Mouse (Mus musculus): ENCODE results near the gene Zbtb16. TPM values are rescaled to one million over a fixed set of nuclear protein-coding genes. Genes with fewer than 3 reads are reported as not detected.

The Zbtb16 gene
- polyA plus RNA-seq, 1 experiment from 2014 or later, result 6.0 TPM

DNA sequence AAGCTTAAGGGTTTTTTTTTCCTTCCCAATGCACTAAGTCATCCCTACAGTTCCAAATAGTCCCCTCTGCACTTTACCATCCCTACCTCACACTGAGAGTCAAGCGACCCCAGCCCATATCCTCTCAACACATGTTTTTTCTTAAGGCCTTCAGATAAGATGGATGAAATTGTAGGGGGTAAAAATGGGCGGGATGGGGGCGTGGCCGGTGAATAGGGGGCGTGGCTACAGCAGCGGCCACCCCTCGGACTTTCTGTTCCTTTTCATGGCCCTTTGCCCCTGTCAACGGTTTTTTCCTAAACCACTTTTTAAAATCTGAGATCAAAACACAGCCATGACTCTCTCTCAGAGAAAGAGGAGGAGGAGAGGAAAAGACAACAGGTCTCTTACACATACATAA lies 181.3 kb downstream of the Zbtb16 start:
- no peak for ATAC-seq (ENCODE audit: low FRiP score, low TSS enrichment)
- no peak overlapping the region for H3K4me3 ChIP-seq (replicated peaks; ENCODE audit: low read depth, low read length)
- no peaks in the 10 kb centered on the region for H3K9me3 ChIP-seq (ENCODE audit: control insufficient read depth, low read length)
- H3K4me1 ChIP-seq (ENCODE audit: control insufficient read depth, insufficient read depth, low read length), result peaks cover 5% of the 10 kb centered on the region; the same call in 1 of the 2 replicates
- 8% methylated on average over 8 of the region's 8 CpGs for WGBS
- no peak overlapping the region for H3K4me2 ChIP-seq (ENCODE audit: low read length)
- H3K27me3 ChIP-seq (ENCODE audit: control insufficient read depth, insufficient read depth, low read length), result no peaks in the 10 kb centered on the region
- no peak overlapping the region for H3K9ac ChIP-seq (replicated peaks; ENCODE audit: low read length)
- no peaks in the 10 kb centered on the region for H3K36me3 ChIP-seq (ENCODE audit: control insufficient read depth, insufficient read depth, low read length)
- DNase-seq, result no peak
- H3K27ac ChIP-seq (replicated peaks; ENCODE audit: low read depth, low read length), result no peak overlapping the region

DNA sequence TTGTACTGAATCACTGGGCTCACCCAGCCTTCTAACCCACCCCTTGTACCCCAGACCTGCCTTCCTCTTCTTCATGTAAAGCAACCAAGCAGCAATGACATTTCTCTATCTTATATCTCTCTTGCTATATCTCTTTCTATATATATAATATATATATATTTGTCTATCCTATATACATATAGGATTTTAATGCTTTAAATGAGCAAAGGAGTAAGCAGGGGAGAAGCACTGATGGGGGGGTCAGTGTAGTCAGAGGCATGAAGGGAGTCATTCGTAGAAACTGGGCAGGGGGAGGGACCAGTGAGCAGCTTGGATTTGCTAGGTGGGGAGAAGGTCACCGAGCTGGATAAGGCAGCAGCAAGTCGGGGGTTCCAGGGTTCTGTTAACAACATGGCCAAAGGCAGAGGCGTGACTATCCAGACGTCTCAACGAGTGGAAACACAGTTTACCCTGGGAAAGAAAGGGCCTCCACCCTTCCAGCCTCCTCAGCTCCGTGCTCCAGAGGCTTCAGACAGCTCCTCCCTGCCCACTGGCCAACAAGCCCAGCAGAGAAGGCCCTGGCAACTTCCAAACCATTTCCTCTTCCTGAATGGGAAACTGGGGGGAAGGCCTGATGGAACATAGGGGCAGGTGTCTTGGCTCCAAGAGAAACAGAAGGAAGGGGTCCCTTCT lies 182.5 kb downstream of the Zbtb16 start:
- DNase-seq, result no peak
- H3K4me1 ChIP-seq (ENCODE audit: control insufficient read depth, insufficient read depth, low read length), result peaks cover 16% of the 10 kb centered on the region
- H3K4me3 ChIP-seq (replicated peaks; ENCODE audit: low read depth, low read length), result no peak overlapping the region
- ATAC-seq (ENCODE audit: low FRiP score, low TSS enrichment), result no peak
- H3K4me2 ChIP-seq (ENCODE audit: low read length), result no peak overlapping the region
- H3K27me3 ChIP-seq (ENCODE audit: control insufficient read depth, insufficient read depth, low read length), result no peaks in the 10 kb centered on the region
- no peaks in the 10 kb centered on the region for H3K9me3 ChIP-seq (ENCODE audit: control insufficient read depth, low read length)
- no peak overlapping the region for H3K27ac ChIP-seq (replicated peaks; ENCODE audit: low read depth, low read length)
- H3K9ac ChIP-seq (replicated peaks; ENCODE audit: low read length), result no peak overlapping the region
- no peaks in the 10 kb centered on the region for H3K36me3 ChIP-seq (ENCODE audit: control insufficient read depth, insufficient read depth, low read length)
- 33% methylated on average over 7 of the region's 7 CpGs for WGBS

DNA sequence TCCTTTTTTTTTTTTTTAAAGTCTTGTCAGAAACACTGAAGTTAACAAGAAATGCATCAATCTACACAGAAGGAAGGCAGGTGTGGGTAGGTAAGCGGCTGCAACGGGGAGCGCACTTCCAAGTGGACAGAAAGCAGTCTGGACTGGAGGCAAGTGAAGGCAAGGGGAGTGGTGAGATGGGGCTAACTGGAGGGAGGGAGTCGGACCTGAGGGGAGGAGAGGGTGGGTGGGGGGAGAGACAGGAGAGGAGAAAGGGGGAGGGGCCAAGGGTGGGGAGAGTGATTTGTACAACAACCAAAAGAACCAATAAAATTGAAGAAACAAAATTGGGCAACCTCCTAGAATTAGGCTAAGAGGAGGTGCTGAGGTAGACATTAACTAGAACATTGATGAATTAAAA lies 184.0 kb downstream of the Zbtb16 start:
- no peak overlapping the region for H3K9ac ChIP-seq (replicated peaks; ENCODE audit: low read length)
- ATAC-seq (ENCODE audit: low FRiP score, low TSS enrichment) (no peak), DNase-seq (no peak)
- 24% methylated on average over 4 of the region's 4 CpGs for WGBS
- H3K36me3 ChIP-seq (ENCODE audit: control insufficient read depth, insufficient read depth, low read length), result no peaks in the 10 kb centered on the region
- H3K27ac ChIP-seq (replicated peaks; ENCODE audit: low read depth, low read length), result no peak overlapping the region
- H3K4me3 ChIP-seq (replicated peaks; ENCODE audit: low read depth, low read length), result no peak overlapping the region
- H3K4me2 ChIP-seq (ENCODE audit: low read length), result no peak overlapping the region
- no peaks in the 10 kb centered on the region for H3K9me3 ChIP-seq (ENCODE audit: control insufficient read depth, low read length)
- no peaks in the 10 kb centered on the region for H3K27me3 ChIP-seq (ENCODE audit: control insufficient read depth, insufficient read depth, low read length)
- H3K4me1 ChIP-seq (ENCODE audit: control insufficient read depth, insufficient read depth, low read length), result peaks cover 27% of the 10 kb centered on the region

DNA sequence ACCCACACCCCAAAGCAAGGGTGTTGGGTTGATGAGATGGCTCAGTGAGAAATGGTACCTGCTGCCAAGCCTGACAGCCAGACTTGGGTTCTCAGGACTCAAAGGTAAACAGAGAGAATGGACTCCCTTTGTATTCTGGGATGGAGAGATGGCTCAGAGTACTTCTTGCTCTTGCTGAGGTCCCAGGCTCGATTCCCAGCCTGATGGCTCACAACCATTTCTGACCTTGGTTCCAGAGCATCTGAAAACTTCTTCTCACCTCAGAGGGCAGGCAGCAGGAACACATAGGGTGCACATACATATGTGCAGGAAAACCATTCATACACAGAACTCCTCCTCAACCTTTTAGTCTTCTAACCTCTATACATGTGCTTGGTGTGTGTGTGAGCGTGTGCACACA lies 185.2 kb downstream of the Zbtb16 start:
- Histone ChIP-seq H3K9ac (replicated peaks; ENCODE audit: low read length) (no peak overlapping the region), H3K4me2 (ENCODE audit: low read length) (no peak overlapping the region), H3K27ac (replicated peaks; ENCODE audit: low read depth, low read length) (no peak overlapping the region), H3K4me3 (replicated peaks; ENCODE audit: low read depth, low read length) (no peak overlapping the region), H3K36me3 (ENCODE audit: control insufficient read depth, insufficient read depth, low read length) (no peaks in the 10 kb centered on the region), H3K4me1 (ENCODE audit: control insufficient read depth, insufficient read depth, low read length) (peaks cover 25% of the 10 kb centered on the region), H3K27me3 (ENCODE audit: control insufficient read depth, insufficient read depth, low read length) (no peaks in the 10 kb centered on the region), H3K9me3 (ENCODE audit: control insufficient read depth, low read length) (no peaks in the 10 kb centered on the region)
- ATAC-seq (ENCODE audit: low FRiP score, low TSS enrichment) (no peak), DNase-seq (no peak)
- 76% methylated on average over 2 of the region's 2 CpGs for WGBS

DNA sequence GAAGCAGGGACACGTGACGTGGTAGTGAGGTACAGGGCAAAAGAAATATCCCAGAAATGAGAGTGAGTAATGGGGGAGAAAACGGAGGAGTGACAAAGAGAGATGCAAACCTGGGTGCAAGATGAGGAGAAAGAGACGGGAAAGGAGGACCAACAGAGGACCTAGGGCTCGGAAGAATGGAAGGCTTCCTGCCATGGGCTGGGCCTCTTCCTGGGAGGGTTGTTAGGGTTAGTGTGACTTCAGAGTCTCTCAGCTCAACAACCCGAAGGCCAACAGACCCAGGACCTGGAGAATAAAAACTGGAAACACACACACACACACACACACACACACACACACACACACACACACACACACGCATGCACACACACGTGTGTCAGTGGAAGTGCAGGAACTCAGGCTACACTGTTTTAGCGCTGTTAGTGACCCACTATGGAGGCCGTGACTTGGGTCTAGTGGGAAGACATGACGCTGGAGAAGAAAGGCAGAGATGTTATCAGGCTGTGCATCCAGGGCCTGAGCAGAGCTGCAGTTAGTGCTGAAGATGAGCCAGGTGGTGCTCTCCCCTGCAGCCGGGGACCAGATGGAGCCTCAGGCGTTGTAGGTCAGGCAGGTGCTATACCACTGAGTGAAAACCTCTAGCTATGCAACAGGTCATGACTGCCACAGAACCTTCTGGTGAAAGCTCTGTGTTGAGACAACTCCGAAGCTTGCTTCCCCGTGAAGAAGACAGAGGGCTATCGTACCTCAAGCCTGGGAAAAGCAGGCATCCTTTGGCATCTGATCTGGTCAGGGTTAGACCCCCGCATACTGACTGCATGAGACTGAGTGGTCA lies 186.0 kb downstream of the Zbtb16 start:
- ATAC-seq (ENCODE audit: low FRiP score, low TSS enrichment), result no peak
- Histone ChIP-seq H3K4me2 (ENCODE audit: low read length) (peak overlapping the region; percentile 47; the same call in 1 of the 2 replicates), H3K4me3 (replicated peaks; ENCODE audit: low read depth, low read length) (no peak overlapping the region), H3K9ac (replicated peaks; ENCODE audit: low read length) (peak overlapping the region; percentile 29; the same call in 1 of the 2 replicates), H3K9me3 (ENCODE audit: control insufficient read depth, low read length) (no peaks in the 10 kb centered on the region), H3K4me1 (ENCODE audit: control insufficient read depth, insufficient read depth, low read length) (peaks cover 22% of the 10 kb centered on the region), H3K27ac (replicated peaks; ENCODE audit: low read depth, low read length) (peak overlapping the region; percentile 52; the same call in 1 of the 2 replicates), H3K27me3 (ENCODE audit: control insufficient read depth, insufficient read depth, low read length) (no peaks in the 10 kb centered on the region), H3K36me3 (ENCODE audit: control insufficient read depth, insufficient read depth, low read length) (no peaks in the 10 kb centered on the region)
- no peak for DNase-seq
- WGBS, result 21% methylated on average over 17 of the region's 17 CpGs

DNA sequence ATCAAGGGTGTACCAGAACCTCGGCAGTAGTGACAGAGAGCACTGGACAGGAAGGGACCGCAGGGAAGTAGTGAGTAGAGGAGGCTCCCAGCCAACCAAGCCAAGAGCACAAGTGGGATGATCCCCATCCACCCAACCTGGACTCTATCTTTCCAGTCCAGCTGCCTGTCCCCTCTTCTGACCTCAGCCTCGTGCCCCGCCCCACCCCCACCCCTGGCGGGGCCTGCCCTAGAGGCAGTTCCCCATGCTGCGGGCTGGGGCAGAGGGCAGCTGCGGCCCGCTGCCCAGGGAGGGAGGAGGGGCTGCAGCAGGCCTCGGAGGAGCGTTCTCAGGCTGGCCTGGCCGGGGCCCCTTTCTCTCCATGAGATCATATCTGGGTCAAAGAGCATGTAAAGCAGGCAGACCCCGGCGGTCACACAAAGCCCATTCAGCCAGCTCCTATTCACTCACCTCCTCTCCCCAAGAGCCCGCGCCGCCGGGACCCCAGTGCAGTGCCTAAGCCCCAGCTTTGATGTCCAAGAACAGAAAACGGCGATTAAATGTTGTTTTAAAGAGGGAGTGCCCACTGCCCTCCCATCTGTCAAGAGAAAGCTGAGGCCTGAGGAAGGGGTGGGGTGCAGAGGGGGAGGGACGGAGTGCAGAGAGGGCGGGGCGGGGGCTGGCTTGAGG lies 186.8 kb downstream of the Zbtb16 start:
- Histone ChIP-seq H3K4me3 (replicated peaks; ENCODE audit: low read depth, low read length) (no peak overlapping the region), H3K27me3 (ENCODE audit: control insufficient read depth, insufficient read depth, low read length) (no peaks in the 10 kb centered on the region), H3K36me3 (ENCODE audit: control insufficient read depth, insufficient read depth, low read length) (no peaks in the 10 kb centered on the region), H3K9me3 (ENCODE audit: control insufficient read depth, low read length) (no peaks in the 10 kb centered on the region), H3K4me2 (ENCODE audit: low read length) (peak overlapping the region; percentile 47), H3K9ac (replicated peaks; ENCODE audit: low read length) (peak overlapping the region; percentile 29; the same call in 1 of the 2 replicates), H3K27ac (replicated peaks; ENCODE audit: low read depth, low read length) (peak overlapping the region; percentile 52), H3K4me1 (ENCODE audit: control insufficient read depth, insufficient read depth, low read length) (peaks cover 22% of the 10 kb centered on the region)
- WGBS, result 1% methylated on average over 21 of the region's 22 CpGs
- ATAC-seq (ENCODE audit: low FRiP score, low TSS enrichment) (peak; percentile 65; the same call in 1 of the 2 replicates), DNase-seq (peak; percentile 69)

DNA sequence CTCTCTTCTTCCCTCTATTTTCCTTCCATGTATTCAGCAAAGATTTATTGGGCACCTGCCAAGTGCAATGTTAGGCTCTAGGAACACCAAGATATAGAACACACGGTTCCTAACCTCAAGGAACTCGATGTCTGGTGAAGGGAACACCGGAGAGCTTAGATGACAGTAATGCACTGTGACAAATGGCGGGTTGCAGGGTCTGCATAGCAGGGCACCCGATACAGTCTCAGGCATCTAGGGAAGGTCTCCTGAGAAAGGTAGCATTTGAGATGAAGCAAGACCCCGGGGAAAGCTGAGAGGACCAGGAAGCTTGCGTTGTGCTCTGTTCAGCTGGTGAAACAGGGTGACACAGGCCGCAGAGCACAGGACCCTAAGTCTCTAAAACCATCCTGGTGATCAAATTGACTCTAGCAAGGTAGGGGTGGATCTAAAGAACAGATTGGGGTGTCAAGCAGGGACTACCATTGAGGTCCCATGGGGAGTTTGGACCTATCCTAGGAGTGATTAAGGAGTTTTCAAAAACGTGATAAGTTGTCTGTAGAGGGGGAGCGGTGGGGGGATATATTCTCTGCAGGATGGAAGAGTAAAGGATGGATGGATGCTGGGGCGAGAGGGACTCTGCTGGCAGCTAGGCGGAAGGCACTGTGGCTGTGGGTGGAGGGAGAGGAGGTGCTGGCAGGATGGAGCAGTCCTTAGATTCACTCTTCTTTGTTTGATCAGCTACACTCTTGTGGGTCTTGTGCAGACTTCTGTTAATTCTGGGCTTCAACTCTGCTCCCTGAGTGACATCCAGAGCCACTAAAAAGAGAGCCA lies 187.5 kb downstream of the Zbtb16 start:
- no peaks in the 10 kb centered on the region for H3K27me3 ChIP-seq (ENCODE audit: control insufficient read depth, insufficient read depth, low read length)
- peaks cover 22% of the 10 kb centered on the region for H3K4me1 ChIP-seq (ENCODE audit: control insufficient read depth, insufficient read depth, low read length)
- ATAC-seq (ENCODE audit: low FRiP score, low TSS enrichment), result no peak
- peak; percentile 35 for DNase-seq
- no peak overlapping the region for H3K9ac ChIP-seq (replicated peaks; ENCODE audit: low read length)
- H3K27ac ChIP-seq (replicated peaks; ENCODE audit: low read depth, low read length), result peak overlapping the region; percentile 52
- no peak overlapping the region for H3K4me3 ChIP-seq (replicated peaks; ENCODE audit: low read depth, low read length)
- H3K9me3 ChIP-seq (ENCODE audit: control insufficient read depth, low read length), result no peaks in the 10 kb centered on the region
- peak overlapping the region; percentile 47; the same call in 1 of the 2 replicates for H3K4me2 ChIP-seq (ENCODE audit: low read length)
- 18% methylated on average over 12 of the region's 12 CpGs for WGBS
- no peaks in the 10 kb centered on the region for H3K36me3 ChIP-seq (ENCODE audit: control insufficient read depth, insufficient read depth, low read length)

DNA sequence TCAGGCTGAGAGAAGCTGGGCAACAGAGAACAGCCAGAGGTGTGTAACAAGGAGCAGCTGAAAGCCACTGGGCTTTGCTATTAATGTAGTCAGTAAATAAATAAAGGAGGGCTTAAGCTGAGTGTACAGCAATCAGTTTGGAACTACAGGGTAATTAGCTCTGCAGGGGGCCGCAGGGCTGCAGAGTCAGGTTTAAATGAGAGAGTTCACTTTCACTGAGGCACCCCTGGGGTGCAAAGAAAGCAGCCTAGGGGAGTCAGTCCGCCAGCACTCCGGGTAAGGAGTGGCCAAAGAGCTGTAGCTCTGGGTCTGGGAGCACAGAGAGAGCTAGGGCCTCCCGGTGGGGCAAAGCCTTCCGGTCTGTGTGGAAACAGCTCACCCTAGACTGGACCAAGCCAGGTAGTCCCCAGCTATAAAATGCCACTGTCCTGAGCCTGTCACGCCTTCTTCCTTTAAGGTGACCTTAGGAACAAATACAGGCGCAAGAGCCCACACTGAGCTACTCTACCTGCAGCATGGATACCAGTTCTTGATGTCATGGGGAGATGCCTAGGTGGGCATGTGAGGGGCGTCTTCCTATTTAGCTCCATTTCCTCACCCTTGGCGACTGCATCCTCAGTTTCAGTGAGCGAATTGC lies 188.3 kb downstream of the Zbtb16 start:
- 25% methylated on average over 10 of the region's 10 CpGs for WGBS
- Histone ChIP-seq H3K9me3 (ENCODE audit: control insufficient read depth, low read length) (no peaks in the 10 kb centered on the region), H3K27ac (replicated peaks; ENCODE audit: low read depth, low read length) (no peak overlapping the region; the same call in 1 of the 2 replicates), H3K4me3 (replicated peaks; ENCODE audit: low read depth, low read length) (no peak overlapping the region), H3K9ac (replicated peaks; ENCODE audit: low read length) (no peak overlapping the region), H3K4me2 (ENCODE audit: low read length) (no peak overlapping the region), H3K36me3 (ENCODE audit: control insufficient read depth, insufficient read depth, low read length) (no peaks in the 10 kb centered on the region), H3K4me1 (ENCODE audit: control insufficient read depth, insufficient read depth, low read length) (peaks cover 22% of the 10 kb centered on the region), H3K27me3 (ENCODE audit: control insufficient read depth, insufficient read depth, low read length) (no peaks in the 10 kb centered on the region)
- no peak; the same call in 1 of the 2 replicates for ATAC-seq (ENCODE audit: low FRiP score, low TSS enrichment)
- peak; percentile 58 for DNase-seq
